Mouse (Mus musculus) adrenal gland, adult 8-10 months (tissue): ENCODE results near the gene Dnmt3c. TPM values are rescaled to one million over a fixed set of nuclear protein-coding genes. Genes with fewer than 3 reads are reported as not detected.
A peak's percentile ranks its signal among the peaks of the same experiment; 100 is the strongest.

Source experiments
- DNase-seq: peaks from one replicate; pipeline ENCODE4 v3.0.0; 2022
- total RNA-seq, 4 experiments: library from RNA; stranded (reverse); gene quantifications; 2 replicates each; pipeline ENCODE4 v1.2.4; 2022

Gene Dnmt3c
- total RNA-seq, 4 experiments from 2014 or later, result not detected

- no peak for DNase-seq
Observed at GRCm38 (mm10) chr2:153723098-153723497, 26.6 kb downstream of the Dnmt3c start.

DNA sequence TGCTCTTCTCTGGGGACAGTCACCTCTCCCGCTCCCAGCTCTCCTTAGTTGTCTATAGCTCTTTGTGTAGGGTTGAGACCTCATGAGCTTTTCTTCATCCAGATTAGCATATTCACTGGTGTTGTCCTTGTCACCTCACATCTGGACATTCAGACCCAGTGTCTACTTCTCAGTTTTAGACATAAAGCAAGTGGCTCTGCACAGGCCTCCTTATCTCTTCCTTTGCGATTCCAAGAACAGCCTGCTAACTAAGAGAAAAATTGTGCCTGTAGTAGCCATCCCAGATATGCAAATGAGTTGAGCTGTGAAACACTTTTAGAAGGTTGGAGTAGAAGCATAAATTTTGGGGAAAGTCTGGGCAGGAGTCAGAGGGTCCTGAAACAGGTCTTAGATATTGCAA, 28.0 kb downstream of the Dnmt3c start:
- DNase-seq, result no peak

DNA sequence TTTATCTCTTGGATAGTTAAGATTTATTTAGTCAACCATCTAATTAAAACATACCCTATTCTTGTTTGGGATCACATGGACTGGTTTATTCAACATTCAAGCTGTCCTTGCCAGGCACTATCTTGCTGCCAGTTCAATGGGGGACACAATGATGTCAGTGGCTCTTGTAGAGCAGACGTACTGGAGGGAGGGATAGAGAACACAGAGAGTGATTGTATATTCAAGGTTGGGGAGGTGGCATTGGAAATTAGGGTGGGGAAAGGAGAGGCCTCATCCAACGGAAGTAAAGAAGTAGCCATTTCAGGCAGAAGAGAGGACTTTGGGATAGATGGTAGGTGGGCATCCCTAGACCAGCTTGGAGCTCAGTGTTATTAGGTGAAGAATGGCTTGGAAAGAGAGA, 28.4 kb downstream of the Dnmt3c start:
- DNase-seq, result no peak

- no peak for DNase-seq
Observed at GRCm38 (mm10) chr2:153725291-153725690, 28.8 kb downstream of the Dnmt3c start.

GRCm38 (mm10) chr2:153734033-153734432, 37.6 kb downstream of the Dnmt3c start:
- DNase-seq, result no peak

- peak; percentile 100 for DNase-seq
Observed at GRCm38 (mm10) chr2:153740500-153741436, 44.3 kb downstream of the Dnmt3c start, which contains the start of gene Mapre1. Gene Mapre1, plus strand, starts transcription at chr2:153741274.

DNA sequence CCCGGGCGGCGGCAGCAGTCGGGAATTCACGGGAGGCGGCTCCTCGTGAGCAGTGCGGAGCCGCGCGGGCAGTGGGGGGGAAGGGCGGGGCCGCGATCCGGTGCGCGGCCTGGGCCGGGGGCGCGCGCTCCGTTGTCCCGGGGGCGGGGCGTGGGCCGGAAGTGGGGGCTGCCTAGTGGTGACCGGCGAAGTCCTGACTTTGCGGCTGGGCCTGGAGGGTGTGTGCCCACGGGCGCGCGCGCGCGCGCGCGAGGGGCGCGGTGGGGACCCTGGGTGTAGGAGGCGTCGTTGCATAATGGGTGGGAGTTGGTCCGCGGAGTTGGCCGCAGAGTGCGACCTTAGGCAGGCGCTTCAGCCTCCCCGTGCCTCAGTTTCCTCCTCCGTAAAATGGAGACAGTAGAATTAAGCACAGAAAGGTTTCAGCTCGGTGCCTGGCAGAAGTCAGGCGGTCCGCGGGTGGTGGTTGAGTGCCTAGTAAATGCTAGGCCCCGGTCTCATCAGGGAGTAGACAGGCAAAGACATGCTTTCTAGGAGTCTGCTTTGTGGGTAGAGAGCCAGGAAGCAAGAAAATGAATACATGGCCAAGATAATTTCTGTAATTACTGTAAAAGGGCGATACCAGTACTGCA, 45.1 kb downstream of the Dnmt3c start:
- no peak for DNase-seq

- no peak for DNase-seq
Observed at GRCm38 (mm10) chr2:153747994-153748393, 51.5 kb downstream of the Dnmt3c start.

- DNase-seq, result no peak
Observed at GRCm38 (mm10) chr2:153750363-153750762, 53.9 kb downstream of the Dnmt3c start.

GRCm38 (mm10) chr2:153762121-153762520, 65.7 kb downstream of the Dnmt3c start:
- DNase-seq, result no peak

- DNase-seq, result no peak
Observed at GRCm38 (mm10) chr2:153767484-153767883, 71.0 kb downstream of the Dnmt3c start.

GRCm38 (mm10) chr2:153768881-153769280, 72.4 kb downstream of the Dnmt3c start:
- no peak for DNase-seq

GRCm38 (mm10) chr2:153772950-153773349, 76.5 kb downstream of the Dnmt3c start:
- no peak for DNase-seq

GRCm38 (mm10) chr2:153775472-153775871, 79.0 kb downstream of the Dnmt3c start:
- DNase-seq, result no peak

DNA sequence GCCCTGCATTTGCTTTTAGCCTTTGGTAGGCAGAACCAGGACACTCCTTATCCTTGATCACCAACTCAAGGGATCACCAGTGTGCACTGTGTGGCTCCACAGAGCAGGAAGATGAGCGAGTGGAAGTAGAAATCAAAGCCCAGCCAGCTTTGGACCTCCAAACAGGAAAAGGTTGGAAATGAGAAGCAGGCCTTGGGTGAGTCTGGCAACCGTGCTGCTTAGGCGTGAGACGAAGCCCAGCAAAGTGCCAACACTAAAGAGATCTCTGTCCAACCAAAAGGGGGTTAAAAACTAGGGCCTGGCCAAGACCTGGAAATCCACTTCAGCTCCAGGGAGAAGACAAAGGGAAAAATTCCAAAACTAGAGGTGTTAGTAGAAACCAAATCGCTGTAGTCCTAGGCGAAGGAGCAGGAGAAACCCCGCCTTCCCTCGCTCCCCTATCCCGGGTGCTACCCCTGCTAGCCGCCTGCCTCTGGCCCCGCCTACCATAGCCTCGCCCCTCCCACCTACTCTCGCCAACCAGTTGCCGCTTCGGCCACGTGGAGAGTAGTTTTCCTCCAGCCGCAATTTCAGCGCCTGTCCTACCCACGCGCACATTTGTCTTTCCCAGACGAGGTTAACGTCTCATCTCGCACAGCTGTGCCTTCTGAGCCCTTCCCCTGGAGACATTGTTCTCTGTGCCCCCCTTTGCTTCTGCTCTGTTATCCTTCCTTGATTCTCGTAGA, 82.3 kb downstream of the Dnmt3c start:
- peak; percentile 80 for DNase-seq

Other genes starting within 250 kb of the Dnmt3c start
- not detected for gene 4930404H24Rik, start 203.9 kb upstream of the Dnmt3c start, total RNA-seq
- gene Nol4l, start 166.7 kb upstream of the Dnmt3c start, total RNA-seq, result 10 to 100 TPM in 3 of 4 experiments, 1 to 10 TPM in 1; 9.9 to 19.6 (median 12.8) TPM
- 10 to 100 TPM; 39.0 to 48.0 (median 45.0) TPM for gene Commd7, start 63.9 kb upstream of the Dnmt3c start, total RNA-seq
- gene Dnmt3b, start 47.2 kb upstream of the Dnmt3c start, total RNA-seq, result 1 to 10 TPM; 2.1 to 3.9 (median 2.8) TPM
- gene Mapre1, start 44.6 kb downstream of the Dnmt3c start, total RNA-seq, result 100 to 1,000 TPM in 3 of 4 experiments, 10 to 100 TPM in 1; 72.9 to 117 (median 101) TPM
- under 1 TPM; 0.12 to 0.80 (median 0.63) TPM for gene Efcab8, start 83.3 kb downstream of the Dnmt3c start, total RNA-seq
- not detected for gene Sun5, start 174.4 kb downstream of the Dnmt3c start, total RNA-seq
- under 1 TPM in 1 of 4 experiments, not detected in 3; 0.17 TPM for gene Bpifb2, start 178.4 kb downstream of the Dnmt3c start, total RNA-seq
- gene Bpifb6, start 203.7 kb downstream of the Dnmt3c start, total RNA-seq, result 1 to 10 TPM in 2 of 4 experiments, under 1 TPM in 1, not detected in 1; 0.30 to 6.2 (median 4.9) TPM
- not detected for gene Bpifb3, start 221.6 kb downstream of the Dnmt3c start, total RNA-seq
- under 1 TPM in 2 of 4 experiments, not detected in 2; 0.44 to 0.59 TPM for gene Bpifb4, start 241.6 kb downstream of the Dnmt3c start, total RNA-seq